Mouse (Mus musculus) myocyte (in vitro differentiated cells): ENCODE data around the gene Stk10. TPM values are rescaled to one million over a fixed set of nuclear protein-coding genes. Genes with fewer than 3 reads are reported as not detected.
A peak's percentile ranks its signal among the peaks of the same experiment; 100 is the strongest.

Experiments used
- H3K27me3 ChIP-seq: one replicate; pipeline ENCODE4 v1.6.1; 2011; ENCODE audit not compliant: control insufficient read depth, insufficient read depth, insufficient read length
- H3K36me3 ChIP-seq: one replicate; pipeline ENCODE4 v1.6.1; 2011; ENCODE audit not compliant: control insufficient read depth, insufficient read depth
- H3K4me2 ChIP-seq: one replicate; pipeline ENCODE4 v1.6.1; 2011; ENCODE audit warnings: low read depth, control low read depth
- H3K4me3 ChIP-seq: one replicate; pipeline ENCODE4 v1.5.1; 2011; ENCODE audit warnings: mild to moderate bottlenecking, control low read depth, moderate library complexity
- H3K79me2 ChIP-seq: one replicate; pipeline ENCODE4 v1.6.1; 2011; ENCODE audit not compliant: control insufficient read depth, insufficient read depth
- H3ac ChIP-seq: one replicate; pipeline ENCODE4 v1.6.1; 2011; ENCODE audit not compliant: control insufficient read depth, insufficient read length
- CEBPB ChIP-seq: IDR thresholded peaks from 2 replicates; pipeline ENCODE4 v1.6.1; 2011; ENCODE audit warnings: mild to moderate bottlenecking, moderate library complexity; ENCODE audit not compliant: poor library complexity, insufficient read depth, severe bottlenecking
- E2F4 ChIP-seq: IDR thresholded peaks from one replicate; pipeline ENCODE4 v1.6.1; 2011; ENCODE audit warnings: mild to moderate bottlenecking, control low read depth, moderate library complexity; ENCODE audit not compliant: insufficient read depth
- MAX ChIP-seq: IDR thresholded peaks from one replicate; pipeline ENCODE4 v1.6.1; 2011; ENCODE audit warnings: low read depth, mild to moderate bottlenecking, control low read depth
- MYOD1 ChIP-seq, 3 experiments: IDR thresholded peaks; one replicate each; pipeline ENCODE4 v1.6.1; 2011; ENCODE audit warnings: control low read depth in 2 of 3, low read depth in 2 of 3, mild to moderate bottlenecking in 2 of 3, moderate library complexity in 1 of 3; ENCODE audit not compliant: insufficient read length in 2 of 3, control insufficient read depth in 1 of 3
- MYOG ChIP-seq, 3 experiments: IDR thresholded peaks; one replicate each; pipeline ENCODE4 v1.6.1; 2011; ENCODE audit warnings: control low read depth in 2 of 3, low read depth in 2 of 3, mild to moderate bottlenecking in 2 of 3; ENCODE audit not compliant: insufficient read length in 2 of 3, control insufficient read depth in 1 of 3, insufficient read depth in 1 of 3
- POLR2A ChIP-seq: IDR thresholded peaks from one replicate; pipeline ENCODE4 v1.6.1; 2011; ENCODE audit warnings: low read depth, mild to moderate bottlenecking, control low read depth, moderate library complexity; ENCODE audit not compliant: insufficient read length
- POLR2AphosphoS2 ChIP-seq: IDR thresholded peaks from one replicate; pipeline ENCODE4 v1.6.1; 2011; ENCODE audit warnings: low read depth, control low read depth; ENCODE audit not compliant: insufficient read length
- REST ChIP-seq: IDR thresholded peaks from one replicate; pipeline ENCODE4 v1.6.1; 2011; ENCODE audit warnings: mild to moderate bottlenecking, control low read depth, moderate library complexity; ENCODE audit not compliant: insufficient read depth, insufficient read length
- SRF ChIP-seq: IDR thresholded peaks from one replicate; pipeline ENCODE4 v1.6.1; 2011; ENCODE audit warnings: low read depth; ENCODE audit not compliant: control insufficient read depth, insufficient read length
- TCF12 ChIP-seq: IDR thresholded peaks from one replicate; pipeline ENCODE4 v1.6.1; 2011; ENCODE audit warnings: mild to moderate bottlenecking, control low read depth; ENCODE audit not compliant: poor library complexity, insufficient read depth, severe bottlenecking
- TCF3 ChIP-seq: IDR thresholded peaks from one replicate; pipeline ENCODE4 v1.6.1; 2011; ENCODE audit warnings: low read depth, control low read depth; ENCODE audit not compliant: insufficient read length
- USF1 ChIP-seq: IDR thresholded peaks from one replicate; pipeline ENCODE4 v1.6.1; 2011; ENCODE audit warnings: low read depth, mild to moderate bottlenecking, control low read depth, moderate library complexity
- polyA plus RNA-seq: library from polyadenylated mRNA; unstranded; fragments of >200 nt; fragmentation: generic; extraction: Trizol; gene quantifications from one replicate; pipeline ENCODE4 v1.2.1, GENCODE M21; 2012; ENCODE audit warnings: missing spikeins

Gene Stk10
- polyA plus RNA-seq, 1 experiment = 7.1 TPM

- peak overlapping the region; percentile 73 for H3K4me2 ChIP-seq
- H3K4me3 ChIP-seq = no peak overlapping the region
- no peaks in the 10 kb centered on the region for H3K27me3 ChIP-seq
- no peaks in the 10 kb centered on the region for H3K79me2 ChIP-seq
- no peak overlapping the region for H3ac ChIP-seq
- H3K36me3 ChIP-seq = peaks cover 8% of the 10 kb centered on the region
- TF ChIP-seq MYOD1 (IDR thresholded peaks at IDR 0.05; ENCODE audit: control insufficient read depth in 1 of 3, insufficient read length in 2 of 3, low read depth in 2 of 3) (no peak), USF1 (peak; percentile 43), CEBPB (no peak)
Observed at GRCm38 (mm10) chr11:32605907-32606306, 72.8 kb downstream of the Stk10 start.

DNA sequence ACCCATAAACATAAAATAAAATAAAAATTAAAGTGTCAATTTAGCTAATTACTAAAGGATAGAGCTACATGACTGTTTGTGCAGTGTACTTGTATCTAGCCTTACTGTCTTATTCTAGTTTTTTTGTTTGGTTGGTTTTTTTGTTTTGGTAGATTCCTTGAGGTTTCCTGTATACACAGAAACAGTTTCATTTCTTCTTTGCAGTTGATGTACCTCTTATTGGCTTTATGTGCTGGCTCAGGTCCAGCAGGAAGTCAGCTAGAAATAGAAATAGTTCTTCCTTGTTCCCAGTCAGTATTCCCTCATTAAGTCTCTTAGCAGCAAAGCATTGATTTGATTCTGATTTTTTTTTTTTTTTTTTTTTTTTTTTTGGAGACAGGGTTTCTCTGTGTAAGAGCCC, 74.2 kb downstream of the Stk10 start:
- Histone ChIP-seq H3K4me2 (no peak overlapping the region), H3K27me3 (no peaks in the 10 kb centered on the region), H3K36me3 (peaks cover 10% of the 10 kb centered on the region), H3ac (no peak overlapping the region), H3K79me2 (no peaks in the 10 kb centered on the region), H3K4me3 (no peak overlapping the region)
- TF ChIP-seq CEBPB (no peak), MYOD1 (IDR thresholded peaks at IDR 0.05; ENCODE audit: control insufficient read depth in 1 of 3, insufficient read length in 2 of 3, low read depth in 2 of 3) (no peak), REST (no peak), USF1 (no peak), SRF (no peak), TCF12 (no peak), TCF3 (no peak), MYOG (IDR thresholded peaks at IDR 0.05; ENCODE audit: control insufficient read depth in 1 of 3, insufficient read depth in 1 of 3, insufficient read length in 2 of 3, low read depth in 2 of 3) (no peak), POLR2AphosphoS2 (no peak), POLR2A (no peak), MAX (no peak), E2F4 (no peak)

GRCm38 (mm10) chr11:32610616-32611015, 77.5 kb downstream of the Stk10 start:
- H3K4me2 ChIP-seq = no peak overlapping the region
- H3K79me2 ChIP-seq = no peaks in the 10 kb centered on the region
- peaks cover 13% of the 10 kb centered on the region for H3K36me3 ChIP-seq
- TF ChIP-seq CEBPB = no peak
- TF ChIP-seq MYOG (IDR thresholded peaks at IDR 0.05; ENCODE audit: control insufficient read depth in 1 of 3, insufficient read depth in 1 of 3, insufficient read length in 2 of 3, low read depth in 2 of 3) = no peak
- no peak for TF ChIP-seq MYOD1 (IDR thresholded peaks at IDR 0.05; ENCODE audit: control insufficient read depth in 1 of 3, insufficient read length in 2 of 3, low read depth in 2 of 3)
- TF ChIP-seq TCF3 = no peak
- no peak overlapping the region for H3ac ChIP-seq
- H3K4me3 ChIP-seq = no peak overlapping the region
- no peaks in the 10 kb centered on the region for H3K27me3 ChIP-seq

DNA sequence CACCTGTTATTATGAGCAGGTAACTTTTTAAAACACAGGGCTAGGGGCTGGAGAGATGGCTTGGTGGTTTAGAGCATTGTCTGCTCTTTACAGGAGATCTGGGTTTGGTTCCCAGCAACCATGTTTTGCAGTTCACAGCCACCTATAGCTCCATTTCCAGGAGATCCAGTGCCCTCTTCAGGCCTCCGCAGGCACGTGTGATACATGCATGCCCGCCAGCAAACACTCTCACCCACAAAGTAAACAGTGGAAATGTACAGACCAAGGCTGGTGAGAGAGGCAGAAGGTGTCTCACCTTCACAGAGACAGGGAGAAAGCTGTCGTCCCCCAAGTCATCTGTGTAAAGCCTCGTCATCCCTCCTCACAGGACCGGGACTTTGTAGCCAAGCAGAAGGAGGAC, 79.2 kb downstream of the Stk10 start:
- no peak overlapping the region for H3K4me3 ChIP-seq
- H3ac ChIP-seq = no peak overlapping the region
- no peak overlapping the region for H3K4me2 ChIP-seq
- peaks cover 9% of the 10 kb centered on the region for H3K36me3 ChIP-seq
- no peak for TF ChIP-seq SRF
- TF ChIP-seq CEBPB = no peak
- no peaks in the 10 kb centered on the region for H3K79me2 ChIP-seq
- no peaks in the 10 kb centered on the region for H3K27me3 ChIP-seq

GRCm38 (mm10) chr11:32614463-32614862, 81.4 kb downstream of the Stk10 start:
- Histone ChIP-seq H3K4me2 (no peak overlapping the region), H3K79me2 (no peaks in the 10 kb centered on the region), H3ac (no peak overlapping the region), H3K27me3 (no peaks in the 10 kb centered on the region), H3K36me3 (peaks cover 12% of the 10 kb centered on the region), H3K4me3 (no peak overlapping the region)
- no peak for TF ChIP-seq REST
- no peak for TF ChIP-seq CEBPB
- TF ChIP-seq TCF3 = no peak
- no peak for TF ChIP-seq MYOG (IDR thresholded peaks at IDR 0.05; ENCODE audit: control insufficient read depth in 1 of 3, insufficient read depth in 1 of 3, insufficient read length in 2 of 3, low read depth in 2 of 3)
- no peak for TF ChIP-seq MYOD1 (IDR thresholded peaks at IDR 0.05; ENCODE audit: control insufficient read depth in 1 of 3, insufficient read length in 2 of 3, low read depth in 2 of 3)
- TF ChIP-seq POLR2AphosphoS2 = no peak
- no peak for TF ChIP-seq USF1
- TF ChIP-seq POLR2A = no peak
- no peak for TF ChIP-seq SRF
- TF ChIP-seq E2F4 = no peak
- no peak for TF ChIP-seq TCF12
- TF ChIP-seq MAX = no peak

GRCm38 (mm10) chr11:32615561-32615960, 82.5 kb downstream of the Stk10 start:
- peaks cover 12% of the 10 kb centered on the region for H3K36me3 ChIP-seq
- TF ChIP-seq CEBPB (no peak), USF1 (no peak), TCF3 (no peak), MYOG (IDR thresholded peaks at IDR 0.05; ENCODE audit: control insufficient read depth in 1 of 3, insufficient read depth in 1 of 3, insufficient read length in 2 of 3, low read depth in 2 of 3) (no peak), POLR2AphosphoS2 (no peak), TCF12 (no peak), MYOD1 (IDR thresholded peaks at IDR 0.05; ENCODE audit: control insufficient read depth in 1 of 3, insufficient read length in 2 of 3, low read depth in 2 of 3) (no peak), MAX (no peak)
- no peak overlapping the region for H3ac ChIP-seq
- H3K79me2 ChIP-seq = no peaks in the 10 kb centered on the region
- H3K4me3 ChIP-seq = no peak overlapping the region
- H3K27me3 ChIP-seq = no peaks in the 10 kb centered on the region
- H3K4me2 ChIP-seq = no peak overlapping the region
